Mouse (Mus musculus) forebrain, embryonic 16.5 days (tissue): Measurements from ENCODE around the gene Thoc5. TPM values are rescaled to one million over a fixed set of nuclear protein-coding genes. Genes with fewer than 3 reads are reported as not detected.

Source experiments
- ATAC-seq: fragments of 200-750 bp; cut with Nextera tagmentation; 2 replicates; pipeline ENCODE4 v1.8.0; 2017; ENCODE audit warnings: mild to moderate bottlenecking, moderate library complexity
- H3K27ac ChIP-seq: fragments of 300-500 bp; sonication (generic); 2 replicates; pipeline ENCODE4 v1.5.1; 2014; ENCODE audit warnings: low read length, control low read depth
- H3K27me3 ChIP-seq: fragments of 300-500 bp; sonication (generic); replicated peaks from 2 replicates; pipeline ENCODE4 v1.6.1; 2014; ENCODE audit warnings: low read length; ENCODE audit not compliant: control insufficient read depth, insufficient read depth
- H3K36me3 ChIP-seq: fragments of 300-500 bp; sonication (generic); 2 replicates; pipeline ENCODE4 v1.6.1; 2014; ENCODE audit not compliant: control insufficient read depth, insufficient read depth
- H3K4me1 ChIP-seq: fragments of 300-500 bp; sonication (generic); replicated peaks from 2 replicates; pipeline ENCODE4 v1.6.1; 2014; ENCODE audit warnings: low read length; ENCODE audit not compliant: control insufficient read depth, insufficient read depth
- H3K4me2 ChIP-seq: fragments of 300-500 bp; sonication (generic); 2 replicates; pipeline ENCODE4 v1.6.1; 2014; ENCODE audit warnings: mild to moderate bottlenecking, low read length, control low read depth
- H3K4me3 ChIP-seq: fragments of 300-500 bp; sonication (generic); replicated peaks from 2 replicates; pipeline ENCODE4 v1.5.1; 2014; ENCODE audit warnings: mild to moderate bottlenecking, low read length, control low read depth
- H3K9ac ChIP-seq: fragments of 300-500 bp; sonication (generic); replicated peaks from 2 replicates; pipeline ENCODE4 v1.6.1; 2014; ENCODE audit warnings: low read depth, low read length, control low read depth
- H3K9me3 ChIP-seq: fragments of 300-500 bp; sonication (generic); 2 replicates; pipeline ENCODE4 v1.6.1; 2016; ENCODE audit warnings: low read length; ENCODE audit not compliant: control insufficient read depth
- WGBS: fragments of 180-500 bp; shearing (Covaris S2); extraction: QIAGEN DNeasy Blood & Tissue Kit; methylation state at CpG from one replicate; pipeline ENCODE4 v1.1.7; 2014; 5-methylcytosine and 5-hydroxymethylcytosine counted together
- polyA plus RNA-seq: library from polyadenylated mRNA; unstranded; fragments of >200 nt; fragmentation: Nextera tagmentation; extraction: Ambion mirVana; gene quantifications from 2 replicates; pipeline ENCODE4 v1.2.1, GENCODE M21; 2015

The Thoc5 gene
- polyA plus RNA-seq, 1 experiment from 2014 or later, result 66.6 TPM

- H3K27me3 ChIP-seq, result no peaks in the 10 kb centered on the region
- no peaks in the 10 kb centered on the region for H3K9me3 ChIP-seq
- no peak overlapping the region for H3K27ac ChIP-seq
- peaks cover 33% of the 10 kb centered on the region for H3K36me3 ChIP-seq
- ATAC-seq, result no peak
- WGBS, result 96% methylated on average over 3 of the region's 3 CpGs
- H3K9ac ChIP-seq, result no peak overlapping the region
- H3K4me3 ChIP-seq, result no peak overlapping the region
- no peaks in the 10 kb centered on the region for H3K4me1 ChIP-seq
- H3K4me2 ChIP-seq, result no peak overlapping the region
Measured at GRCm38 (mm10) chr11:4886987-4887386, 8.1 kb upstream of the Thoc5 start.

GRCm38 (mm10) chr11:4900437-4900836 is 5.3 kb downstream of the Thoc5 start:
- Histone ChIP-seq H3K4me3 (no peak overlapping the region), H3K27me3 (no peaks in the 10 kb centered on the region), H3K27ac (no peak overlapping the region), H3K9ac (no peak overlapping the region), H3K4me2 (no peak overlapping the region), H3K9me3 (no peaks in the 10 kb centered on the region), H3K4me1 (peaks cover 11% of the 10 kb centered on the region), H3K36me3 (peaks cover 37% of the 10 kb centered on the region)
- no peak for ATAC-seq
- WGBS, result 60% methylated on average over 5 of the region's 5 CpGs

GRCm38 (mm10) chr11:4901956-4902355 is 6.8 kb downstream of the Thoc5 start:
- H3K4me3 ChIP-seq, result no peak overlapping the region
- no peaks in the 10 kb centered on the region for H3K4me1 ChIP-seq
- no peak overlapping the region for H3K9ac ChIP-seq
- 63% methylated on average over 6 of the region's 6 CpGs for WGBS
- no peak overlapping the region for H3K4me2 ChIP-seq
- H3K27me3 ChIP-seq, result no peaks in the 10 kb centered on the region
- no peaks in the 10 kb centered on the region for H3K9me3 ChIP-seq
- no peak for ATAC-seq
- peaks cover 43% of the 10 kb centered on the region for H3K36me3 ChIP-seq
- no peak overlapping the region for H3K27ac ChIP-seq

GRCm38 (mm10) chr11:4906231-4906630 is 11.1 kb downstream of the Thoc5 start:
- no peak for ATAC-seq

GRCm38 (mm10) chr11:4916068-4916467 is 20.9 kb downstream of the Thoc5 start:
- no peaks in the 10 kb centered on the region for H3K9me3 ChIP-seq
- no peak overlapping the region for H3K9ac ChIP-seq
- WGBS, result 20% methylated on average over 1 of the region's 1 CpGs
- H3K4me1 ChIP-seq, result no peaks in the 10 kb centered on the region
- no peak overlapping the region for H3K4me3 ChIP-seq
- no peak for ATAC-seq
- H3K27me3 ChIP-seq, result no peaks in the 10 kb centered on the region
- no peak overlapping the region for H3K27ac ChIP-seq
- H3K36me3 ChIP-seq, result peaks cover 24% of the 10 kb centered on the region
- no peak overlapping the region for H3K4me2 ChIP-seq

More at GRCm38 (mm10) chr11:4906231-4906630, 11.1 kb downstream of the Thoc5 start:
- H3K9me3 ChIP-seq, result no peaks in the 10 kb centered on the region
- no peak overlapping the region for H3K27ac ChIP-seq
- no peak overlapping the region for H3K9ac ChIP-seq
- no peaks in the 10 kb centered on the region for H3K27me3 ChIP-seq
- H3K4me2 ChIP-seq, result no peak overlapping the region
- WGBS, result 98% methylated on average over 6 of the region's 6 CpGs
- no peaks in the 10 kb centered on the region for H3K4me1 ChIP-seq
- H3K4me3 ChIP-seq, result no peak overlapping the region
- H3K36me3 ChIP-seq, result peaks cover 47% of the 10 kb centered on the region

GRCm38 (mm10) chr11:4921281-4921680 is 26.2 kb downstream of the Thoc5 start:
- no peaks in the 10 kb centered on the region for H3K9me3 ChIP-seq
- peaks cover 41% of the 10 kb centered on the region for H3K36me3 ChIP-seq
- H3K4me1 ChIP-seq, result no peaks in the 10 kb centered on the region

GRCm38 (mm10) chr11:4921751-4922150 is 26.6 kb downstream of the Thoc5 start:
- H3K9ac ChIP-seq, result no peak overlapping the region
- ATAC-seq, result no peak
- H3K4me1 ChIP-seq, result no peaks in the 10 kb centered on the region
- H3K27ac ChIP-seq, result no peak overlapping the region
- peaks cover 43% of the 10 kb centered on the region for H3K36me3 ChIP-seq
- H3K9me3 ChIP-seq, result no peaks in the 10 kb centered on the region
- no peak overlapping the region for H3K4me3 ChIP-seq
- H3K27me3 ChIP-seq, result no peaks in the 10 kb centered on the region
- no peak overlapping the region for H3K4me2 ChIP-seq
- WGBS, result 80% methylated on average over 7 of the region's 7 CpGs

More at GRCm38 (mm10) chr11:4921281-4921680, 26.2 kb downstream of the Thoc5 start:
- ATAC-seq, result no peak
- Histone ChIP-seq H3K4me2 (no peak overlapping the region), H3K27me3 (no peaks in the 10 kb centered on the region), H3K27ac (no peak overlapping the region), H3K4me3 (no peak overlapping the region), H3K9ac (no peak overlapping the region)
- WGBS, result 82% methylated on average over 2 of the region's 2 CpGs

GRCm38 (mm10) chr11:4927224-4927623 is 32.1 kb downstream of the Thoc5 start:
- no peak overlapping the region for H3K4me3 ChIP-seq
- H3K36me3 ChIP-seq, result peaks cover 41% of the 10 kb centered on the region
- H3K27ac ChIP-seq, result no peak overlapping the region
- no peaks in the 10 kb centered on the region for H3K9me3 ChIP-seq
- WGBS, result 86% methylated on average over 3 of the region's 3 CpGs
- no peaks in the 10 kb centered on the region for H3K27me3 ChIP-seq
- ATAC-seq, result no peak
- H3K4me1 ChIP-seq, result peaks cover 3% of the 10 kb centered on the region; the same call in 1 of the 2 replicates
- no peak overlapping the region for H3K9ac ChIP-seq
- H3K4me2 ChIP-seq, result no peak overlapping the region

- H3K4me2 ChIP-seq, result no peak overlapping the region
- H3K27me3 ChIP-seq, result no peaks in the 10 kb centered on the region
- H3K4me1 ChIP-seq, result peaks cover 3% of the 10 kb centered on the region; the same call in 1 of the 2 replicates
- H3K27ac ChIP-seq, result no peak overlapping the region; the same call in 1 of the 2 replicates
- H3K9me3 ChIP-seq, result no peaks in the 10 kb centered on the region
- no peak overlapping the region for H3K9ac ChIP-seq
- WGBS, result 14% methylated on average over 1 of the region's 1 CpGs
- H3K36me3 ChIP-seq, result peaks cover 18% of the 10 kb centered on the region; the same call in 1 of the 2 replicates
- ATAC-seq, result no peak
- H3K4me3 ChIP-seq, result no peak overlapping the region
Measured at GRCm38 (mm10) chr11:4931009-4931601, 36.0 kb downstream of the Thoc5 start.

- 79% methylated on average over 5 of the region's 5 CpGs for WGBS
- Histone ChIP-seq H3K36me3 (no peaks in the 10 kb centered on the region), H3K9me3 (no peaks in the 10 kb centered on the region), H3K27me3 (no peaks in the 10 kb centered on the region), H3K4me2 (no peak overlapping the region), H3K4me1 (peaks cover 2% of the 10 kb centered on the region; the same call in 1 of the 2 replicates), H3K9ac (no peak overlapping the region), H3K27ac (no peak overlapping the region), H3K4me3 (no peak overlapping the region)
- ATAC-seq, result no peak
Measured at GRCm38 (mm10) chr11:4936243-4936642, 41.1 kb downstream of the Thoc5 start.
